Mouse (Mus musculus): ENCODE results near the gene Lactbl1. TPM values are rescaled to one million over a fixed set of nuclear protein-coding genes. Genes with fewer than 3 reads are reported as not detected.

Lactbl1 gene
- total RNA-seq, 2 experiments from 2014 or later, result 0.44 TPM; not detected in 1

DNA sequence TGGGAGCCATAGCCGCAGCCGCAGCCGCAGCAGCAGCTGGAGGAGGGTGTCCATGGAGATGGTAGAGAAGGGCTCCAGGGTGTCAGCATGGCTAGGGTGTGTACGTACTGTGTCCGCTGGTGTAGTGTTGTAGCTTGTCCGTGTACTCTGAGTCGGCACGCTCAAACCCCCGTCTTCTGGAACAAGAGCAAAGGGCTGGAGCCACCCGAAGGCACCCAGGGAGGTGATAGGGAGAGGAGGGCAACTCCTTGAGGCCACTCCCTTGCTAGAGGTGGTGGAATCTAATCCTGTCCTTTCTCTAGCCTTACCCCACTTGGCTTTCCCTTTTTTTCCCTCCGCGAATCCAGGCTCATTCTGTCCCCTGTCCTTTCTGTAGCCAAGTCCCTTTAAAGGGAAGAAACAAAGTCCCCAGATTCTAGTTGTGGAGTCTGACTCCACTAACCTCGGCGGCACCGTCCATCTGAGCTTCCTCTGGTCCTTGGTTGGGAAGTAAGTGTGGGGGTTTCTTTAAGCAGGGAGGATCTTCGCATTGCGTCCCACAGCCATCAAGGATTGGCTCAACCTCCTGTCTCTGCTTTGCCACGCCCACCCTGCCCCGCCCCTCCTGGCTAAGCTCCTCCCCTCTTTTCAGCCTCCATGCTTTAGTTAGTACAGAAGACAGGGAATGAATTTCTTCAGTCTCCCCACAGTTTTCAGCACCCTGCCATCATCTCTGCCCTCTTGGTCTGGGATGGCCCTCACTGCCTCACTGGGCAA, 50.1 kb downstream of the Lactbl1 start:
- no peak for ATAC-seq (replicated peaks; ENCODE audit: low FRiP score, low TSS enrichment, poor library complexity, severe bottlenecking)

DNA sequence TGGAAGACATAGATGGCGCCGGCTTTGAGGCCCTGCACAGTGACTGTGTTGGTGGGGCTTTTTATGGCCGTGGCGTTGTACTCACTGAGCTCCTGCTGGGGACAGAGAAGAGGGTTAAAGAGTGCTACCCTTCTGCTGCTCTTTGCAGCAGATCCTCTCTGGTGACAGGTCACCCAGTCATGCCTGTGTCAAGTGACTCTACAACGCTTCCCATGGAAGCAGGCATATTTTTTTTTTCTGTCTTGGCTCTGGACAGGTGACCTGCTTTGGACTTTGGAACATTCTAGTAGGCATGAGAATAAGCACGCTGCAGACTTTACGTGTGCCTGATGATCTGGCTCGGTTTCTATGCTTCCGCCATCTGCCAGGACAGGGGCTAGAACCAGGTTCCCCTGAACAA, 53.0 kb downstream of the Lactbl1 start:
- no peak for ATAC-seq (replicated peaks; ENCODE audit: low FRiP score, low TSS enrichment, poor library complexity, severe bottlenecking)

GRCm38 (mm10) chr4:136678480-136678879, 56.1 kb downstream of the Lactbl1 start:
- peak; percentile 81 for ATAC-seq (replicated peaks; ENCODE audit: low FRiP score, low TSS enrichment, poor library complexity, severe bottlenecking)

DNA sequence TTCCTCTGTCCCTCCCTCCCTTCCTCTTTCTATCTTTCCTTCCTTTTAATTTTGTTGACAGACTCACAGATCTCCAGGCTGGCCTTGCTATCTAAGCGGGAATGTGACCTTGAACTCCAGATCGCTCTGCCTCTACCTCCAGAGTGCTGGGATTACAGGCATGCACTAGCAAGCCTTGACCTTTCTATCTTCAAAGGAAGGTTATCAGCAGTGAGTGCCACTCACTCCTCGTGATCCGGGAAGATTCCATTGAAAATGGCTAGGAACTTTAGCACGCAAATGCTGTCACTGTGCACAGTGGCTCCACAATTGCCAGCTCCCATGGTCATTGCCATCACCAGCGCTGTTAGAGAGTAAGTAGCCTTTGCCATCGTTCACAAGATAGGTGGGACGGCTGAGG, 56.8 kb downstream of the Lactbl1 start:
- no peak for ATAC-seq (replicated peaks; ENCODE audit: low FRiP score, low TSS enrichment, poor library complexity, severe bottlenecking)

DNA sequence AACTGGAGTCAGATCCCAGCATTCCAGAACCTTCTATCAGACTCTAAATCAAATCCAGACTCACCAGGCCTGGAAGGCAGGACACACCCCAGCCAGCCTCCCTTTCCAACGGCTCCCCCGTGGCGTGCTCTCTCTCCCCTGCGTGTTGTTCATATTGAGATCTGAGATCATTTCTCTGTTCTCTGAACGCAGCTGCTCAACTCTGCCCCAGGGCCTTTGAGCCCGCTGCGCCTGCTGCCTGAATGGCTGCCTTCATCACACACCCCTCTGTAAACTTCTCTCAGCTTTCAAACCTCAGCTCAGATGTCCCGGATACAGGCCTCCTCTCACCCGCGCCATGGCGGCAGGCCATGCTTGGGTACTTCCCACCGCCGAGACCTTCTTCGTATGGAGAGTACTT, 58.2 kb downstream of the Lactbl1 start:
- no peak for ATAC-seq (replicated peaks; ENCODE audit: low FRiP score, low TSS enrichment, poor library complexity, severe bottlenecking)

- peak; percentile 67 for ATAC-seq (replicated peaks; ENCODE audit: low FRiP score, low TSS enrichment, poor library complexity, severe bottlenecking)
These were observed 62.1 kb downstream of the Lactbl1 start for GRCm38 (mm10) chr4:136684485-136684884.

DNA sequence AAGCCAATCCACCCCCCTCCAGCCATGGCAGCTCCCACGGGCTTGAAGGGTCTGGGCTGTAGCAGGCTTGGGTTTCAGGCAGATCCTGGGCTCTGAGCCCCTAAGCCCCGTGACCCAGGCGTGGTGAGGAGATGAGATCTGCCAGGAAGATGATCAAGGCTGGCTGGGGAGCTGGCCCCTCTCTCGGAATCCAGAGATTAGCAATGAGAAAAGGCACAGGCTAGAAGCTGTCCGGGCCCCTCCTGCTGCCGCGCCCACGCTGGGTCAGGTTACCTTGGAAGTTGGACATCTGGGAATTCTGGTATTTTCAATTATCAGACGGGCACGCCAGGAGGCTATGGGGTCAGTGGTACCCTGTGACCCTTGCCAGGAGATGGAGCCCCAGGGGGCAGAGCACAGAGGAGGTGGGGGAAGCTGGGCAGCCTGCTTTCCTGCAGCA, 63.0 kb downstream of the Lactbl1 start:
- ATAC-seq (replicated peaks; ENCODE audit: low FRiP score, low TSS enrichment, poor library complexity, severe bottlenecking), result no peak

- no peak for ATAC-seq (replicated peaks; ENCODE audit: low FRiP score, low TSS enrichment, poor library complexity, severe bottlenecking)
These were observed 65.7 kb downstream of the Lactbl1 start for GRCm38 (mm10) chr4:136688113-136688512.

Other genes with a start within 250 kb of the Lactbl1 start
- not detected in 2 replicates for gene Htr1d, start 199.1 kb upstream of the Lactbl1 start, total RNA-seq (2014; fragmentation: Nextera tagmentation)
- not detected in 2 replicates for gene Htr1d, start 199.1 kb upstream of the Lactbl1 start, total RNA-seq (2017)
- gene 6030445D17Rik, start 160.4 kb upstream of the Lactbl1 start, total RNA-seq (2014; fragmentation: Nextera tagmentation), result not detected in 2 replicates
- 1.2 TPM in 1 of 2 replicates, not detected in the other for gene 6030445D17Rik, start 160.4 kb upstream of the Lactbl1 start, total RNA-seq (2017)
- gene Luzp1, start 152.9 kb upstream of the Lactbl1 start, total RNA-seq (2014; fragmentation: Nextera tagmentation), result 4.0 and 13.9 TPM in 2 replicates
- gene Luzp1, start 152.9 kb upstream of the Lactbl1 start, total RNA-seq (2017), result 2.3 and 3.7 TPM in 2 replicates
- gene Kdm1a, start 19.9 kb upstream of the Lactbl1 start, total RNA-seq (2014; fragmentation: Nextera tagmentation), result 61.6 and 68.5 TPM in 2 replicates
- 60.7 and 91.5 TPM in 2 replicates for gene Kdm1a, start 19.9 kb upstream of the Lactbl1 start, total RNA-seq (2017)
- not detected in 2 replicates for gene Tex46, start 12.2 kb upstream of the Lactbl1 start, total RNA-seq (2014; fragmentation: Nextera tagmentation)
- not detected in 2 replicates for gene Tex46, start 12.2 kb upstream of the Lactbl1 start, total RNA-seq (2017)
- not detected in 2 replicates for gene Ephb2, start 213.4 kb downstream of the Lactbl1 start, total RNA-seq (2014; fragmentation: Nextera tagmentation)
- 0.56 TPM in 1 of 2 replicates, not detected in the other for gene Ephb2, start 213.4 kb downstream of the Lactbl1 start, total RNA-seq (2017)